Mouse (Mus musculus): ENCODE data around the gene Phactr2. TPM values are rescaled to one million over a fixed set of nuclear protein-coding genes. Genes with fewer than 3 reads are reported as not detected.
"Not testable (repeated sequence)": the region's sequence is repeated elsewhere in the genome, so short reads cannot be mapped to it uniquely, and the experiment has no call there.

Gene Phactr2
- polyA plus RNA-seq, 1 experiment = 3.5 TPM

DNA sequence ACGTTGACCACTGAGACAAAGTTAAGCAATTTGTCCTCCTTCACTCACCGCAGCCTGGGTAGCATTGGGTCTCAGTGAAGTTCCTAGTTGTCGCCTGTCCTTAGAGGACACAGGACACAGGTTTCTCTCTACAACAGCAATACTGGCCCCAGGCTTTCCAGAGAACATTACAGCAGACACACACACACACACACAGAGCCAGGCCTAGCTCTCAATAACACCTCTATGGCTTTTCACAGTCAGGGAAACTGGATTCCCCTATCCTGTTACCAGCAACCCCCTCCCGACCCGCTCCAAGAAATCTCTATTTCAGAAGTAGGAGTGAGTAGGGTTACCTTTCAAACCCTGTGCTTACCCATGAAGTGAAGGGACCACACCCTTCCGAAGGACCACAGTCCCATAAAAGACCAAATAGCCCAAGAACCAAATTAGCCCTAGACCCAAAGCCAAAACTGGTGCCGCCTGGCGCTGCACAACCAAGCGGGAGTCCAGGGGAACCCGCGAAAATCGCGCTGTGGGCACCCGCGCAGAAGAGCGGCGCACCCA is 852 bp downstream of the Phactr2 start:
- no peak for DNase-seq (ENCODE audit: low read depth in 1 of 2, low spot score in 2 of 2)
- no peak for TF ChIP-seq POLR2A (IDR thresholded peaks at IDR 0.05; ENCODE audit: low read depth, low read length)
- no peak for TF ChIP-seq CTCF (IDR thresholded peaks at IDR 0.05; ENCODE audit: extremely low read depth, insufficient read depth, insufficient read length, insufficient replicate concordance)
- WGBS = 19% methylated on average over 17 of the region's 17 CpGs
- Histone ChIP-seq H3K4me3 (ENCODE audit: extremely low read depth, insufficient read depth, insufficient read length) (peak overlapping the region; percentile 69; the same call in 1 of the 2 replicates), H3K36me3 (ENCODE audit: control insufficient read depth, insufficient read depth, low read length) (no peaks in the 10 kb centered on the region), H3K27ac (ENCODE audit: insufficient read depth, low read length) (no peak overlapping the region), H3K4me1 (ENCODE audit: control insufficient read depth, insufficient read depth, insufficient read length) (no peaks in the 10 kb centered on the region), H3K27me3 (ENCODE audit: control insufficient read depth, insufficient read depth, low read length) (peaks cover 5% of the 10 kb centered on the region; the same call in 1 of the 2 replicates)

DNA sequence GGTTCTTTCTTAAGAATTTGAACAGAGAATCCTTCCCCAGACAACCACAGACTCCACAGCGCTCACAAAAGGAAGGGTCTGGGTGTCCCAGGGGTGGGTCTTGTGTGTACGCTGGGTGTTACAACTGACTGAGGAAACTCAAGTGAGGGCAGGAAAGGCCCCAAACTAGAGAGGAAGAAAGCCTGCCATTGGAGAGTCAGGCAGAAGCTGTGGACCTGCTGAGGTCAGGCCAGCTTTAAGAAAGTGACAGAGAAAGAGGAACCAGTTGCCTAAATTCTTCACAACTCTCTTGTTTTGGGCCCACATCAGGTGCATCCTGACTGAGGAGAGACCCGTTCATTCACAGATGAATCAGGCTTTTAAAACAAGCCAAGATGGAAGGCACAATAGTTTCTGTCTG is 4.0 kb downstream of the Phactr2 start:
- Histone ChIP-seq H3K27me3 (ENCODE audit: control insufficient read depth, insufficient read depth, low read length) (peaks cover 5% of the 10 kb centered on the region; the same call in 1 of the 2 replicates), H3K27ac (ENCODE audit: insufficient read depth, low read length) (no peak overlapping the region), H3K36me3 (ENCODE audit: control insufficient read depth, insufficient read depth, low read length) (no peaks in the 10 kb centered on the region), H3K4me1 (ENCODE audit: control insufficient read depth, insufficient read depth, insufficient read length) (no peaks in the 10 kb centered on the region), H3K4me3 (ENCODE audit: extremely low read depth, insufficient read depth, insufficient read length) (no peak overlapping the region)
- TF ChIP-seq POLR2A (IDR thresholded peaks at IDR 0.05; ENCODE audit: low read depth, low read length) (no peak), CTCF (IDR thresholded peaks at IDR 0.05; ENCODE audit: extremely low read depth, insufficient read depth, insufficient read length, insufficient replicate concordance) (no peak)
- WGBS = 19% methylated on average over 3 of the region's 3 CpGs
- DNase-seq (ENCODE audit: low read depth in 1 of 2, low spot score in 2 of 2) = no peak

DNA sequence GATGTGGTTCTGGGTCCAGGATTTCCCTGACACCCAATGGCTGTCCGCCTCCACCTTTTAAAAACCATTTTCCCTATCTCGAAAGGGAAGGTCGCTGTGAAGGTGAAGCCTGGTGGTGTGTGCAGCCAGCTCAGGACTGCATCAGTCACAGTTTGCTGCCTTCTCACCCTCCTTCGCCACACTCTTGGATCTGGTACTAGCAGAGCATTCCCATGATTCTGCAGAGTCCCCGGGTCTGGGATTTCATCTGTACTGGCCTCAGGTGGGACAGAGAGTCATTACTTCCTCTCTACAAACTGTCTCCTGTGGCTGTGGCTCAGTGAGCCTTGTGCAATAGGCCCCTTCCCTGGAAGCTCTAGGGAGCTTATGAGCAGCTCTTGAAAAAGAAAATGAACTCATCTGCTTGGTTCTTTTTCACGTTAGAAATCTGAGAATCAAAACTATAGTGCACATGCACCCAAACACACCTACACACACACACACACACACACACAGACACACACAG is 6.1 kb downstream of the Phactr2 start:
- H3K4me3 ChIP-seq (ENCODE audit: extremely low read depth, insufficient read depth, insufficient read length); DNase-seq (ENCODE audit: low read depth in 1 of 2, low spot score in 2 of 2); H3K36me3 ChIP-seq (ENCODE audit: control insufficient read depth, insufficient read depth, low read length); H3K27ac ChIP-seq (ENCODE audit: insufficient read depth, low read length); H3K4me1 ChIP-seq (ENCODE audit: control insufficient read depth, insufficient read depth, insufficient read length); H3K27me3 ChIP-seq (ENCODE audit: control insufficient read depth, insufficient read depth, low read length): not testable (repeated sequence)
- WGBS = 59% methylated on average over 6 of the region's 6 CpGs

DNA sequence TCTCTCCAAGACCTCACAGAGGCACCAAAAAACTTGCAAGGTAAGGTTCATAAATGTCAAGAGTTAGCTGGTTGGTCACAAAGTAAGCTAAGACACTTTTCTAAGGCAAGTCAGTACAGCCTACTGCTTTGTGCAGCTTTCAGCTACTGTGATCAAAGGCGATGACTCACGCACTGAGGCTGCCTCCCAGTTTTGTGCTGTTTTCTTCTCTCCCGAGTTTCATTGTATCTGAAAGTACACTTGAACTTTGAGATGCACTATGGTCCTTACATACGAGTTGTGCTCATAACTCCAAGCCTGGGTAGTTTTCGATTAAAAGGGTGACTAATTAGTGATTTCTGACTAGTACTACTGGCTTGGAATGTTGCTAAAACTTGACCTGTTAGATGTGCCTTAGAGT is 7.3 kb downstream of the Phactr2 start:
- 60% methylated on average over 5 of the region's 5 CpGs for WGBS
- DNase-seq (ENCODE audit: low read depth in 1 of 2, low spot score in 2 of 2) = no peak

DNA sequence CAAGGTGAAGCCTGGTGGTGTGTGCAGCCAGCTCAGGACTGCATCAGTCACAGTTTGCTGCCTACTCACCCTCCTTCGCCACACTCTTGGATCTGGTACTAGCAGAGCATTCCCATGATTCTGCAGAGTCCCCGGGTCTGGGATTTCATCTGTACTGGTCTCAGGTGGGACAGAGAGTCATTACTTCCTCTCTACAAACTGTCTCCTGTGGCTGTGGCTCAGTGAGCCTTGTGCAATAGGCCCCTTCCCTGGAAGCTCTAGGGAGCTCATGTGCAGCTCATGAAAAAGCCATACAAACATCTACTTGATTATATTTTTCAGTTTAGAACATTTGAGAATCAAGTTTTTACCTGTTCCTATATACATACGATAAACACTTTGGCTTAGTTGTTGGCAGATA is 9.9 kb downstream of the Phactr2 start:
- H3K36me3 ChIP-seq (ENCODE audit: control insufficient read depth, insufficient read depth, low read length); H3K27me3 ChIP-seq (ENCODE audit: control insufficient read depth, insufficient read depth, low read length); H3K4me1 ChIP-seq (ENCODE audit: control insufficient read depth, insufficient read depth, insufficient read length); H3K4me3 ChIP-seq (ENCODE audit: extremely low read depth, insufficient read depth, insufficient read length); H3K27ac ChIP-seq (ENCODE audit: insufficient read depth, low read length); DNase-seq (ENCODE audit: low read depth in 1 of 2, low spot score in 2 of 2): not testable (repeated sequence)
- WGBS = 79% methylated on average over 3 of the region's 3 CpGs

More for the DNA sequence above, 7.3 kb downstream of the Phactr2 start:
- Histone ChIP-seq H3K27me3 (ENCODE audit: control insufficient read depth, insufficient read depth, low read length) (no peaks in the 10 kb centered on the region), H3K36me3 (ENCODE audit: control insufficient read depth, insufficient read depth, low read length) (no peaks in the 10 kb centered on the region), H3K27ac (ENCODE audit: insufficient read depth, low read length) (no peak overlapping the region), H3K4me1 (ENCODE audit: control insufficient read depth, insufficient read depth, insufficient read length) (no peaks in the 10 kb centered on the region), H3K4me3 (ENCODE audit: extremely low read depth, insufficient read depth, insufficient read length) (no peak overlapping the region)
- TF ChIP-seq POLR2A (IDR thresholded peaks at IDR 0.05; ENCODE audit: low read depth, low read length) = no peak
- no peak for TF ChIP-seq CTCF (IDR thresholded peaks at IDR 0.05; ENCODE audit: extremely low read depth, insufficient read depth, insufficient read length, insufficient replicate concordance)

DNA sequence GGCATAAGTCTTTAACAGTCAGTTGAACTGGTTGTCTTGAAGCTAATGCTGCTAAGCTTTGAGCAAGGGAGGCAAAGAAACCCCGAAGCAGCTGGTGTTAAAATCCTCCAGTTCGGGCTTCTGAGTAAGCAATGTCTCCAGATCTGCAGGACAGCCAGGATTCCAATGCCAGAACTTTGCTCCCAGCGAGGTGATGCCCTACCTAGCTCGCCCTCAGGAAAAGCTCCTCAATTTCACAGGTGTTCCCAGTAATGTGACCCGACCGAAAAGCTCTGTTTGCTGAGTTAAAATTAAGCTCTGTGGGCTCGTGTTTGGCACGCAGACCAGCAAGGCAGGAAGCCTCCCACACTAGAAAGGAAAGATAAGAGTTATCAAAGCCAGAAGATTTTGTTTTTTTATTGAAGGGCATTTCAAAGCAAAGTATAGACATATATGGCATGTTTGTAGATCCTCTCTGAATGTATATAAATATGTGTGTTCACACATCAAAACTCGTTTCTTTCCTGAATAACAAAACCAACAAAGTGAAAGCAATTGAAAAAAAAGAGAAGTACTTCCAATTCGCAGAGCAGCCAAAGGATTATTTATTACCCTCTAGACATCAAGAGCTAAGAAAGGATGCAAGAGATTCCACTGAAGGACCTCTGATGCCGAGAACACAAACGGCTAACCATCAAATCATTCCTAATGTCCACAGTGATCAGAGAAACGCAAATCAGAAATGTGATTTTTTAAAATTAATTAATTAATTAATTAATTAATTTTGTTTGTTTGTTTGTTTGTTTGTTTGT is 20.8 kb downstream of the Phactr2 start:
- Histone ChIP-seq H3K4me3 (ENCODE audit: extremely low read depth, insufficient read depth, insufficient read length) (no peak overlapping the region), H3K27ac (ENCODE audit: insufficient read depth, low read length) (no peak overlapping the region), H3K36me3 (ENCODE audit: control insufficient read depth, insufficient read depth, low read length) (no peaks in the 10 kb centered on the region), H3K4me1 (ENCODE audit: control insufficient read depth, insufficient read depth, insufficient read length) (no peaks in the 10 kb centered on the region), H3K27me3 (ENCODE audit: control insufficient read depth, insufficient read depth, low read length) (no peaks in the 10 kb centered on the region)
- DNase-seq (ENCODE audit: low read depth in 1 of 2, low spot score in 2 of 2) = no peak
- TF ChIP-seq CTCF (IDR thresholded peaks at IDR 0.05; ENCODE audit: extremely low read depth, insufficient read depth, insufficient read length, insufficient replicate concordance) = no peak
- TF ChIP-seq POLR2A (IDR thresholded peaks at IDR 0.05; ENCODE audit: low read depth, low read length) = no peak
- WGBS = 14% methylated on average over 13 of the region's 13 CpGs

DNA sequence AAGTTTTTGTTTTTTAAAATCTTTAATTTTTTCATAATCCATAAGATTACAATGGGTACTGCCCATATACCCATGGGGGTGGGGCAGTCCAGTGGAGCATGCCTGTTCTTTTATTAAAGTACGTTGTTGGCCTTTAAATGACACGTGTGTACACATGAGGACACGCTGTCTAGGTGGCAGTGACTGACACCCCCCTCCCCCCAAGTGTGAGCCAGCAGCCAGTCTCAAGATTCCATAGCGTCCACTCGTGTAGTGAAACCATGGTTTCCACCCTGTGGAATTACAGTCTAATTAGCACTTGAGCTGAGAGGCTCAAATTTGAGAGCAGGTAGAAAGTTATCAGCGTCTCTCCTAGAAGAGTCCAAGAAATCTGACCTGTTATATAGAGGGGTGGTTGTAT is 22.6 kb downstream of the Phactr2 start:
- Histone ChIP-seq H3K4me1 (ENCODE audit: control insufficient read depth, insufficient read depth, insufficient read length) (no peaks in the 10 kb centered on the region; the same call in 1 of the 2 replicates), H3K36me3 (ENCODE audit: control insufficient read depth, insufficient read depth, low read length) (no peaks in the 10 kb centered on the region), H3K27me3 (ENCODE audit: control insufficient read depth, insufficient read depth, low read length) (no peaks in the 10 kb centered on the region), H3K4me3 (ENCODE audit: extremely low read depth, insufficient read depth, insufficient read length) (no peak overlapping the region), H3K27ac (ENCODE audit: insufficient read depth, low read length) (no peak overlapping the region)
- WGBS = 91% methylated on average over 6 of the region's 6 CpGs
- no peak for TF ChIP-seq CTCF (IDR thresholded peaks at IDR 0.05; ENCODE audit: extremely low read depth, insufficient read depth, insufficient read length, insufficient replicate concordance)
- no peak for TF ChIP-seq POLR2A (IDR thresholded peaks at IDR 0.05; ENCODE audit: low read depth, low read length)
- no peak for DNase-seq (ENCODE audit: low read depth in 1 of 2, low spot score in 2 of 2)
